Mouse (Mus musculus) myocyte (in vitro differentiated cells): Measurements from ENCODE around the gene Jak2. TPM values are rescaled to one million over a fixed set of nuclear protein-coding genes. Genes with fewer than 3 reads are reported as not detected.

Source experiments
- H3K27me3 ChIP-seq: one replicate; pipeline ENCODE4 v1.6.1; 2011; ENCODE audit not compliant: control insufficient read depth, insufficient read depth, insufficient read length
- H3K36me3 ChIP-seq: one replicate; pipeline ENCODE4 v1.6.1; 2011; ENCODE audit not compliant: control insufficient read depth, insufficient read depth
- H3K4me2 ChIP-seq: one replicate; pipeline ENCODE4 v1.6.1; 2011; ENCODE audit warnings: low read depth, control low read depth
- H3K4me3 ChIP-seq: one replicate; pipeline ENCODE4 v1.5.1; 2011; ENCODE audit warnings: mild to moderate bottlenecking, control low read depth, moderate library complexity
- H3K79me2 ChIP-seq: one replicate; pipeline ENCODE4 v1.6.1; 2011; ENCODE audit not compliant: control insufficient read depth, insufficient read depth
- H3ac ChIP-seq: one replicate; pipeline ENCODE4 v1.6.1; 2011; ENCODE audit not compliant: control insufficient read depth, insufficient read length
- CEBPB ChIP-seq: IDR thresholded peaks from 2 replicates; pipeline ENCODE4 v1.6.1; 2011; ENCODE audit warnings: mild to moderate bottlenecking, moderate library complexity; ENCODE audit not compliant: poor library complexity, insufficient read depth, severe bottlenecking
- E2F4 ChIP-seq: IDR thresholded peaks from one replicate; pipeline ENCODE4 v1.6.1; 2011; ENCODE audit warnings: mild to moderate bottlenecking, control low read depth, moderate library complexity; ENCODE audit not compliant: insufficient read depth
- MAX ChIP-seq: IDR thresholded peaks from one replicate; pipeline ENCODE4 v1.6.1; 2011; ENCODE audit warnings: low read depth, mild to moderate bottlenecking, control low read depth
- MYOD1 ChIP-seq, 3 experiments: IDR thresholded peaks; one replicate each; pipeline ENCODE4 v1.6.1; 2011; ENCODE audit warnings: control low read depth in 2 of 3, low read depth in 2 of 3, mild to moderate bottlenecking in 2 of 3, moderate library complexity in 1 of 3; ENCODE audit not compliant: insufficient read length in 2 of 3, control insufficient read depth in 1 of 3
- MYOG ChIP-seq, 3 experiments: IDR thresholded peaks; one replicate each; pipeline ENCODE4 v1.6.1; 2011; ENCODE audit warnings: control low read depth in 2 of 3, low read depth in 2 of 3, mild to moderate bottlenecking in 2 of 3; ENCODE audit not compliant: insufficient read length in 2 of 3, control insufficient read depth in 1 of 3, insufficient read depth in 1 of 3
- POLR2A ChIP-seq: IDR thresholded peaks from one replicate; pipeline ENCODE4 v1.6.1; 2011; ENCODE audit warnings: low read depth, mild to moderate bottlenecking, control low read depth, moderate library complexity; ENCODE audit not compliant: insufficient read length
- POLR2AphosphoS2 ChIP-seq: IDR thresholded peaks from one replicate; pipeline ENCODE4 v1.6.1; 2011; ENCODE audit warnings: low read depth, control low read depth; ENCODE audit not compliant: insufficient read length
- REST ChIP-seq: IDR thresholded peaks from one replicate; pipeline ENCODE4 v1.6.1; 2011; ENCODE audit warnings: mild to moderate bottlenecking, control low read depth, moderate library complexity; ENCODE audit not compliant: insufficient read depth, insufficient read length
- SRF ChIP-seq: IDR thresholded peaks from one replicate; pipeline ENCODE4 v1.6.1; 2011; ENCODE audit warnings: low read depth; ENCODE audit not compliant: control insufficient read depth, insufficient read length
- TCF12 ChIP-seq: IDR thresholded peaks from one replicate; pipeline ENCODE4 v1.6.1; 2011; ENCODE audit warnings: mild to moderate bottlenecking, control low read depth; ENCODE audit not compliant: poor library complexity, insufficient read depth, severe bottlenecking
- TCF3 ChIP-seq: IDR thresholded peaks from one replicate; pipeline ENCODE4 v1.6.1; 2011; ENCODE audit warnings: low read depth, control low read depth; ENCODE audit not compliant: insufficient read length
- USF1 ChIP-seq: IDR thresholded peaks from one replicate; pipeline ENCODE4 v1.6.1; 2011; ENCODE audit warnings: low read depth, mild to moderate bottlenecking, control low read depth, moderate library complexity
- polyA plus RNA-seq: library from polyadenylated mRNA; unstranded; fragments of >200 nt; fragmentation: generic; extraction: Trizol; gene quantifications from one replicate; pipeline ENCODE4 v1.2.1, GENCODE M21; 2012; ENCODE audit warnings: missing spikeins

Gene Jak2
- polyA plus RNA-seq, 1 experiment, result 3.3 TPM

DNA sequence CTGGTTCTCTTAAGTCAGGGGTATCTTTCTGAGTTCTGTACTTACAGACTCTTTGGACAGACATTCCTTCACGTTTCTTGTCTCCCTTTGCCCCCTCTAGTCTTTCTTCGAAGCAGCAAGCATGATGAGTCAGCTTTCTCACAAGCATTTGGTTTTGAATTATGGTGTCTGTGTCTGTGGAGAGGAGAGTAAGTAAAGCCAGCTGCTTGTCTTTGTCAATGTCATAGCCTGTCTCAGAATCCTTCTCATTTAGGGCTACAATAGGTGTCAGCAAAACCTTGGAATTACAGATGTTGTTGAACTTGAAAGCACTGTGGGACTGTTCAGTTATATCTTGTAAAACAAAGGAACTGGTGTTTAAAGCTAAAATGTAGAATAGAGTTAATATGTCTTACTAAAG lies 43.1 kb downstream of the Jak2 start:
- H3K79me2 ChIP-seq, result no peaks in the 10 kb centered on the region
- no peak for TF ChIP-seq SRF
- TF ChIP-seq MAX, result no peak
- peak; percentile 30 to 84 (median 84) for TF ChIP-seq MYOD1 (IDR thresholded peaks at IDR 0.05; ENCODE audit: control insufficient read depth in 1 of 3, insufficient read length in 2 of 3, low read depth in 2 of 3)
- no peak for TF ChIP-seq TCF3
- TF ChIP-seq POLR2AphosphoS2, result no peak
- no peaks in the 10 kb centered on the region for H3K27me3 ChIP-seq
- peaks cover 9% of the 10 kb centered on the region for H3K36me3 ChIP-seq
- no peak overlapping the region for H3ac ChIP-seq
- H3K4me3 ChIP-seq, result no peak overlapping the region
- H3K4me2 ChIP-seq, result peak overlapping the region; percentile 37

DNA sequence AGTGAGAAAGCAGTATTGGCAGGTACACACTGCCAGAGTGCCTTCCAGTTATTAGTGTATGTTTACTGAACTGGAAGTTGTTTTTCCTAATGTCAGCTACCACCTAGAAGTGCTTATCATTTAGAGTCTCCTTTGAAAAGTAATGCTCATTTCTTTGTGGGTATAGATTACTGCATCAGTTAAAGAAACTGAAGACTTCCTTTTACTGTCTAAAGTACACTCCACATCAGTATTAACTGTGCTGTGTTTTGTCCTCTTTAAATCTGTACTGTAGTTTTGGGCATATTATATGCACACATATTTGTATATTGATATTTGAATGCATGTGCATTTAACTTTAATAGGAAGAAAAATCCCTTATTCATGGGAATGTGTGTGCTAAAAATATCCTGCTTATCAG lies 44.5 kb downstream of the Jak2 start:
- Histone ChIP-seq H3K4me3 (no peak overlapping the region), H3ac (no peak overlapping the region), H3K4me2 (no peak overlapping the region), H3K79me2 (no peaks in the 10 kb centered on the region), H3K36me3 (peaks cover 21% of the 10 kb centered on the region), H3K27me3 (no peaks in the 10 kb centered on the region)
- TF ChIP-seq CEBPB (no peak), POLR2AphosphoS2 (no peak), TCF3 (no peak), REST (no peak), E2F4 (no peak), MYOG (IDR thresholded peaks at IDR 0.05; ENCODE audit: control insufficient read depth in 1 of 3, insufficient read depth in 1 of 3, insufficient read length in 2 of 3, low read depth in 2 of 3) (no peak), POLR2A (no peak), MYOD1 (IDR thresholded peaks at IDR 0.05; ENCODE audit: control insufficient read depth in 1 of 3, insufficient read length in 2 of 3, low read depth in 2 of 3) (no peak), USF1 (no peak), SRF (no peak), TCF12 (no peak)

- Histone ChIP-seq H3K36me3 (peaks cover 28% of the 10 kb centered on the region), H3K27me3 (no peaks in the 10 kb centered on the region), H3K4me2 (no peak overlapping the region), H3K79me2 (no peaks in the 10 kb centered on the region), H3ac (no peak overlapping the region), H3K4me3 (no peak overlapping the region)
- TF ChIP-seq E2F4 (no peak), USF1 (no peak), MYOD1 (IDR thresholded peaks at IDR 0.05; ENCODE audit: control insufficient read depth in 1 of 3, insufficient read length in 2 of 3, low read depth in 2 of 3) (no peak), CEBPB (no peak), POLR2AphosphoS2 (no peak), MYOG (IDR thresholded peaks at IDR 0.05; ENCODE audit: control insufficient read depth in 1 of 3, insufficient read depth in 1 of 3, insufficient read length in 2 of 3, low read depth in 2 of 3) (no peak), REST (no peak), TCF12 (no peak), POLR2A (no peak), SRF (no peak), MAX (no peak), TCF3 (no peak)
These were observed 45.7 kb downstream of the Jak2 start for GRCm38 (mm10) chr19:29297366-29297765.

GRCm38 (mm10) chr19:29300919-29301318 lies 49.3 kb downstream of the Jak2 start:
- peaks cover 30% of the 10 kb centered on the region for H3K36me3 ChIP-seq
- H3K79me2 ChIP-seq, result no peaks in the 10 kb centered on the region
- H3K4me2 ChIP-seq, result no peak overlapping the region
- TF ChIP-seq MAX (no peak), MYOG (IDR thresholded peaks at IDR 0.05; ENCODE audit: control insufficient read depth in 1 of 3, insufficient read depth in 1 of 3, insufficient read length in 2 of 3, low read depth in 2 of 3) (no peak), TCF3 (no peak), POLR2A (no peak), TCF12 (no peak), MYOD1 (IDR thresholded peaks at IDR 0.05; ENCODE audit: control insufficient read depth in 1 of 3, insufficient read length in 2 of 3, low read depth in 2 of 3) (no peak), SRF (no peak), E2F4 (no peak), REST (no peak), USF1 (no peak), POLR2AphosphoS2 (no peak), CEBPB (no peak)
- no peak overlapping the region for H3K4me3 ChIP-seq
- no peak overlapping the region for H3ac ChIP-seq
- H3K27me3 ChIP-seq, result no peaks in the 10 kb centered on the region

- Histone ChIP-seq H3ac (no peak overlapping the region), H3K4me3 (no peak overlapping the region), H3K27me3 (no peaks in the 10 kb centered on the region), H3K4me2 (no peak overlapping the region), H3K79me2 (no peaks in the 10 kb centered on the region), H3K36me3 (peaks cover 30% of the 10 kb centered on the region)
- no peak for TF ChIP-seq MYOG (IDR thresholded peaks at IDR 0.05; ENCODE audit: control insufficient read depth in 1 of 3, insufficient read depth in 1 of 3, insufficient read length in 2 of 3, low read depth in 2 of 3)
These were observed 50.5 kb downstream of the Jak2 start for GRCm38 (mm10) chr19:29302119-29302518.

- Histone ChIP-seq H3K4me2 (no peak overlapping the region), H3ac (no peak overlapping the region), H3K79me2 (no peaks in the 10 kb centered on the region), H3K4me3 (no peak overlapping the region), H3K27me3 (no peaks in the 10 kb centered on the region), H3K36me3 (peaks cover 13% of the 10 kb centered on the region)
- no peak for TF ChIP-seq MAX
- no peak for TF ChIP-seq MYOD1 (IDR thresholded peaks at IDR 0.05; ENCODE audit: control insufficient read depth in 1 of 3, insufficient read length in 2 of 3, low read depth in 2 of 3)
- no peak for TF ChIP-seq CEBPB
- no peak for TF ChIP-seq POLR2A
- TF ChIP-seq MYOG (IDR thresholded peaks at IDR 0.05; ENCODE audit: control insufficient read depth in 1 of 3, insufficient read depth in 1 of 3, insufficient read length in 2 of 3, low read depth in 2 of 3), result no peak
- TF ChIP-seq USF1, result no peak
- TF ChIP-seq POLR2AphosphoS2, result no peak
- no peak for TF ChIP-seq SRF
- TF ChIP-seq E2F4, result no peak
- no peak for TF ChIP-seq TCF3
- no peak for TF ChIP-seq TCF12
- TF ChIP-seq REST, result no peak
These were observed 57.2 kb downstream of the Jak2 start for GRCm38 (mm10) chr19:29308832-29309231.
